Mouse (Mus musculus): ENCODE data around the gene Ckap5. TPM values are rescaled to one million over a fixed set of nuclear protein-coding genes. Genes with fewer than 3 reads are reported as not detected.

Ckap5 gene
- total RNA-seq, 2 experiments from 2014 or later = 132 to 139 TPM

GRCm38 (mm10) chr2:91649553-91650359 is 123.2 kb downstream of the Ckap5 start, which contains the start of the genes Zfp408 and Arhgap1:
Gene Zfp408, minus strand, starts transcription at chr2:91649791.
Gene Arhgap1, plus strand, starts transcription at chr2:91649860.
- intact Hi-C loops (cut with DNase I) = no loop called here
- DNase-seq (ENCODE audit: low spot score in 2 of 2) = peak; percentile 95 to 98

GRCm38 (mm10) chr2:91650360-91650995 is 123.9 kb downstream of the Ckap5 start:
- DNase-seq (ENCODE audit: low spot score in 2 of 2) = no peak
- intact Hi-C loops (cut with DNase I) = no loop called here

- DNase-seq (ENCODE audit: low spot score in 2 of 2) = no peak
- intact Hi-C loops (cut with DNase I) = no loop called here
Observed at GRCm38 (mm10) chr2:91651458-91652258, 125.1 kb downstream of the Ckap5 start.

GRCm38 (mm10) chr2:91652863-91653262 is 126.3 kb downstream of the Ckap5 start:
- intact Hi-C loops (cut with DNase I) = no loop called here
- peak; percentile 45 to 81 for DNase-seq (ENCODE audit: low spot score in 2 of 2)

- intact Hi-C loops (cut with DNase I) = no loop called here
- no peak for DNase-seq (ENCODE audit: low spot score in 2 of 2)
Observed at GRCm38 (mm10) chr2:91655388-91655787, 128.8 kb downstream of the Ckap5 start.

- intact Hi-C loops (cut with DNase I) = no loop called here
- no peak for DNase-seq (ENCODE audit: low spot score in 2 of 2)
Observed at GRCm38 (mm10) chr2:91655827-91656226, 129.3 kb downstream of the Ckap5 start.

GRCm38 (mm10) chr2:91656774-91657173 is 130.2 kb downstream of the Ckap5 start:
- no peak for DNase-seq (ENCODE audit: low spot score in 2 of 2)
- intact Hi-C loops (cut with DNase I) = no loop called here

- DNase-seq (ENCODE audit: low spot score in 2 of 2) = no peak
- intact Hi-C loops (cut with DNase I) = no loop called here
Observed at GRCm38 (mm10) chr2:91659657-91660056, 133.1 kb downstream of the Ckap5 start.

- no peak for DNase-seq (ENCODE audit: low spot score in 2 of 2)
- intact Hi-C loops (cut with DNase I) = no loop called here
Observed at GRCm38 (mm10) chr2:91660981-91661380, 134.4 kb downstream of the Ckap5 start.

- intact Hi-C loops (cut with DNase I) = no loop called here
- peak in 1 of 2 experiments; percentile 37 for DNase-seq (ENCODE audit: low spot score in 2 of 2)
Observed at GRCm38 (mm10) chr2:91664780-91665179, 138.2 kb downstream of the Ckap5 start.

- intact Hi-C loops (cut with DNase I) = no loop called here
- DNase-seq (ENCODE audit: low spot score in 2 of 2) = no peak
Observed at GRCm38 (mm10) chr2:91666386-91666910, 139.9 kb downstream of the Ckap5 start.

GRCm38 (mm10) chr2:91667747-91668146 is 141.2 kb downstream of the Ckap5 start:
- no peak for DNase-seq (ENCODE audit: low spot score in 2 of 2)
- intact Hi-C loops (cut with DNase I) = no loop called here

- DNase-seq (ENCODE audit: low spot score in 2 of 2) = no peak
- intact Hi-C loops (cut with DNase I) = no loop called here
Observed at GRCm38 (mm10) chr2:91669326-91669725, 142.8 kb downstream of the Ckap5 start.

- intact Hi-C loops (cut with DNase I) = no loop called here
- no peak for DNase-seq (ENCODE audit: low spot score in 2 of 2)
Observed at GRCm38 (mm10) chr2:91670038-91670437, 143.5 kb downstream of the Ckap5 start.

Other genes starting within 250 kb of the Ckap5 start
- gene 1110051M20Rik, start 82.1 kb upstream of the Ckap5 start, total RNA-seq (2021) = 10 to 100 TPM; 89.9 to 96.6 TPM
- gene Lrp4, start 69.3 kb upstream of the Ckap5 start, total RNA-seq (2021) = 10 to 100 TPM; 24.9 to 25.2 TPM
- under 1 TPM in 1 of 2 experiments, not detected in 1; 0.16 TPM for gene F2, start 109.7 kb downstream of the Ckap5 start, total RNA-seq (2021)
- gene Zfp408, start 123.0 kb downstream of the Ckap5 start, total RNA-seq (2021) = 10 to 100 TPM in 1 of 2 experiments, 1 to 10 TPM in 1; 9.3 to 11.1 TPM
- 10 to 100 TPM; 72.9 to 77.0 TPM for gene Arhgap1, start 123.1 kb downstream of the Ckap5 start, total RNA-seq (2021)
- gene Atg13, start 183.8 kb downstream of the Ckap5 start, total RNA-seq (2021) = 10 to 100 TPM; 80.1 to 80.8 TPM
- gene Harbi1, start 184.1 kb downstream of the Ckap5 start, total RNA-seq (2021) = 1 to 10 TPM; 8.3 to 9.7 TPM
- gene Ambra1, start 203.4 kb downstream of the Ckap5 start, total RNA-seq (2021) = 10 to 100 TPM; 50.5 to 52.3 TPM